Mouse (Mus musculus) kidney, embryonic 15.5 days (tissue): ENCODE results near the gene Irf2bp2. TPM values are rescaled to one million over a fixed set of nuclear protein-coding genes. Genes with fewer than 3 reads are reported as not detected.
A peak's percentile ranks its signal among the peaks of the same experiment; 100 is the strongest.

Experiments used
- ATAC-seq: fragments of 200-750 bp; cut with Nextera tagmentation; replicated peaks from 2 replicates; pipeline ENCODE4 v1.8.0; 2017; ENCODE audit warnings: moderate TSS enrichment; ENCODE audit not compliant: low FRiP score
- H3K27ac ChIP-seq: fragments of 300-500 bp; sonication (generic); 2 replicates; pipeline ENCODE4 v1.5.1; 2015; ENCODE audit warnings: mild to moderate bottlenecking, inconsistent platforms
- H3K27me3 ChIP-seq: fragments of 300-500 bp; sonication (generic); 2 replicates; pipeline ENCODE4 v1.6.1; 2015; ENCODE audit warnings: inconsistent platforms
- H3K36me3 ChIP-seq: fragments of 300-500 bp; sonication (generic); 2 replicates; pipeline ENCODE4 v1.6.1; 2015; ENCODE audit warnings: inconsistent platforms
- H3K4me1 ChIP-seq: fragments of 300-500 bp; sonication (generic); 2 replicates; pipeline ENCODE4 v1.6.1; 2015; ENCODE audit warnings: inconsistent platforms
- H3K4me2 ChIP-seq: fragments of 300-500 bp; sonication (generic); 2 replicates; pipeline ENCODE4 v1.6.1; 2015; ENCODE audit warnings: moderate library complexity, mild to moderate bottlenecking, inconsistent platforms
- H3K4me3 ChIP-seq: fragments of 300-500 bp; sonication (generic); replicated peaks from 2 replicates; pipeline ENCODE4 v1.5.1; 2015; ENCODE audit warnings: mild to moderate bottlenecking, inconsistent platforms
- H3K9ac ChIP-seq: fragments of 300-500 bp; sonication (generic); 2 replicates; pipeline ENCODE4 v1.6.1; 2015; ENCODE audit warnings: mild to moderate bottlenecking, inconsistent platforms
- H3K9me3 ChIP-seq: fragments of 300-500 bp; sonication (generic); replicated peaks from 2 replicates; pipeline ENCODE4 v1.6.1; 2016; ENCODE audit warnings: inconsistent platforms
- WGBS: fragments of 180-500 bp; shearing (Covaris S2); methylation state at CpG from one replicate; pipeline ENCODE4 v1.1.7; 2015; ENCODE audit warnings: mixed read lengths; 5-methylcytosine and 5-hydroxymethylcytosine counted together
- polyA plus RNA-seq: library from polyadenylated mRNA; unstranded; fragments of >200 nt; fragmentation: Nextera tagmentation; extraction: Ambion mirVana; gene quantifications from 2 replicates; pipeline ENCODE4 v1.2.1, GENCODE M21; 2015

Irf2bp2 gene
- polyA plus RNA-seq, 1 experiment from 2014 or later: 13.3 TPM

DNA sequence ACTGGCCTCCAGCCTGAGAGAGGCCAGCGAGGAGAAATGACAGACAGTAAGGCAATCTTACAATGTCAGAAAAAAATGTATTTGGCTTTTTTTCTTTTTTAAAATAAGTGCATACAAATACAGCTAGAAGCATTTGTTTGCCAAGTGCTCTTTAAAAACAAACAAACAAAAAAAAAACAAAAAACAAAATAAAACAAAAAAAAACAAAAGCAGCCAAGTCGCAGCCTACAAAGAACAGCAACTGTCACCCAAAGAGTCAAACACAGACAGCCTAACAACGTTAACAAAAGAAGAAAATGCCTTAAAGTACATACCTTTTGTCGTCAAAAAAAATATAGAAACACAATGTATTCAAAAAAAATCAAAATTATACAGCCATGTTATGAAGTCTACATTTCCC lies 3.2 kb downstream of the Irf2bp2 start:
- peaks cover 42% of the 10 kb centered on the region for H3K36me3 ChIP-seq
- H3K27ac ChIP-seq: peak overlapping the region; percentile 79

DNA sequence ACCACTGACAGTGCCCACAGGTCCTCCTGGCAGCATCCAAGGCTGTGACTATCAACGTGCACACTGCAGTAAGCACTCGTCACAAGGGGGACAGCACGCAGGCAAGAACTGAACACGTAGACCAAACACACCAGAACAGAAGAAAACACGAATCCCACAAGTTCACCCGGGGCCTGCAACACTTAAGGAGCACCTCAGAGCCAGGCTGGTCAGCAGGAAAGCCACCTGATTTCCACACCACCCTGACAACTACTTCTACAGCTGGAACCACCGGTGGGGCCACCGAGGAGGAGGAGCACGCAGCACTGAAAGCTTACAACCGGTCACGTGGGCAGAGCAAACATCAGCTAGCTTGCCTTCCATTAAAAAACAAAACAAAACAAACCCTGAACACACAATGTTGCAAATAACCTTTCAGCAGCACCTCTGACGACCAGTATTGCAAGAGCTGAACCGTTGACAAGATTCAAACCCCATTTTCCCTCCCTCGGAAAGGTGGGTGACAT lies 3.7 kb downstream of the Irf2bp2 start:
- peaks cover 53% of the 10 kb centered on the region for H3K4me1 ChIP-seq
- 1% methylated on average over 14 of the region's 14 CpGs for WGBS
- peak overlapping the region; percentile 91 for H3K4me2 ChIP-seq
- H3K27ac ChIP-seq: peak overlapping the region; percentile 79
- no peak for ATAC-seq
- H3K4me3 ChIP-seq: peak overlapping the region; percentile 71
- no peaks in the 10 kb centered on the region for H3K9me3 ChIP-seq
- no peaks in the 10 kb centered on the region for H3K27me3 ChIP-seq
- H3K36me3 ChIP-seq: peaks cover 42% of the 10 kb centered on the region
- peak overlapping the region; percentile 85 for H3K9ac ChIP-seq

More for the DNA sequence above, 3.2 kb downstream of the Irf2bp2 start:
- Histone ChIP-seq H3K4me1 (peaks cover 53% of the 10 kb centered on the region), H3K4me2 (peak overlapping the region; percentile 91), H3K27me3 (no peaks in the 10 kb centered on the region), H3K4me3 (peak overlapping the region; percentile 71), H3K9ac (peak overlapping the region; percentile 85), H3K9me3 (no peaks in the 10 kb centered on the region)
- ATAC-seq: no peak
- WGBS: 9% methylated on average over 4 of the region's 4 CpGs

GRCm38 (mm10) chr8:126589507-126590023 lies 4.2 kb downstream of the Irf2bp2 start:
- Histone ChIP-seq H3K27ac (peak overlapping the region; percentile 79), H3K4me3 (peak overlapping the region; percentile 71), H3K36me3 (peaks cover 42% of the 10 kb centered on the region), H3K9me3 (no peaks in the 10 kb centered on the region), H3K4me2 (peak overlapping the region; percentile 91), H3K4me1 (peaks cover 53% of the 10 kb centered on the region), H3K27me3 (no peaks in the 10 kb centered on the region), H3K9ac (peak overlapping the region; percentile 85)
- no peak for ATAC-seq
- 0% methylated on average over 1 of the region's 1 CpGs for WGBS

DNA sequence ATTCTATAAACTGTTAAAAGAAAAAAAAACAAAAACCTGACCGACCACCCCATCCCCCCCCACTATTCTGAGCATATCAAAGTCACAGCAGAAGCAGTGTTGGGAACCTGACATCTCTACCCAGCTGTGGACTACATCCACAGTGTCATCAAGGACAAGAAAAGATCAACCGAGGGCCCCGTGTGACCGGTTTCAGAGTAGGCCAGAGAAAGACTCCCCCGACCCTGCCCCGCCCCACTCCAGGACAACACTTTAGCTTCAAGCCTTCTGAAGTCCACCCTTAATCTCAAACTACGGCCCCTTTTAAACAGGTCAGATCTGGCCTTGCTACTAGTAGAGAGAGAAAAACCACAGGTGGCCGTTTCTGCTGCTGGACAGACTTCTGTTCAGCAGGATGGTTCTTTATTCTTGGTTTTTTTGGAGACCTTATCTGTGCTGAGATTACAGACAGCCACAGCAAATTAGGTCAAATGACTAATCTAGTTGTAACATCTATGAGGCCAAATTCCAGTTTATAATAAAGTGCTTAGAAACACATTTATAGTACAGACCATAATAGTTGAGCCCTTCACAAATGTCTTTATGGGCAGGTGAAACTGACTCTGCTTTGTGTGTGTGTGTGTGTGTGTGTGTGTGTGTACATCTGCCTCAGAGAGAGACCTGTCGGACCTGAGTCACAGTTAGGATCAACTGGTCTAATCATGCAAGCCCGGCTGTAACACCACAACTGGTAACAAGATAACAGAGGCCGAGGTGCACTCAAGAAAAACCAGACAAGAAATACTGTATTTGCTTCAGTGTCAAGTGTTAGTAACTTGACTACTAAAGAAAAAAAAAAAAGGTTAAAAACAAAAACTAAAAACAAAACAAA lies 4.9 kb downstream of the Irf2bp2 start:
- H3K27me3 ChIP-seq: no peaks in the 10 kb centered on the region
- peak overlapping the region; percentile 79 for H3K27ac ChIP-seq
- H3K9me3 ChIP-seq: no peaks in the 10 kb centered on the region
- H3K9ac ChIP-seq: peak overlapping the region; percentile 85
- peak overlapping the region; percentile 71 for H3K4me3 ChIP-seq
- no peak for ATAC-seq
- H3K4me2 ChIP-seq: peak overlapping the region; percentile 91
- 4% methylated on average over 11 of the region's 11 CpGs for WGBS
- H3K4me1 ChIP-seq: peaks cover 59% of the 10 kb centered on the region
- H3K36me3 ChIP-seq: peaks cover 42% of the 10 kb centered on the region

- peak overlapping the region; percentile 38 for H3K27ac ChIP-seq
- WGBS: 32% methylated on average over 10 of the region's 10 CpGs
- peak overlapping the region; percentile 85 for H3K9ac ChIP-seq
- H3K4me1 ChIP-seq: peaks cover 68% of the 10 kb centered on the region
- no peak for ATAC-seq
- H3K4me2 ChIP-seq: peak overlapping the region; percentile 91
- H3K27me3 ChIP-seq: no peaks in the 10 kb centered on the region
- H3K36me3 ChIP-seq: peaks cover 42% of the 10 kb centered on the region
- H3K9me3 ChIP-seq: no peaks in the 10 kb centered on the region
- H3K4me3 ChIP-seq: peak overlapping the region; percentile 71
These were observed 5.8 kb downstream of the Irf2bp2 start for GRCm38 (mm10) chr8:126587836-126588503.

DNA sequence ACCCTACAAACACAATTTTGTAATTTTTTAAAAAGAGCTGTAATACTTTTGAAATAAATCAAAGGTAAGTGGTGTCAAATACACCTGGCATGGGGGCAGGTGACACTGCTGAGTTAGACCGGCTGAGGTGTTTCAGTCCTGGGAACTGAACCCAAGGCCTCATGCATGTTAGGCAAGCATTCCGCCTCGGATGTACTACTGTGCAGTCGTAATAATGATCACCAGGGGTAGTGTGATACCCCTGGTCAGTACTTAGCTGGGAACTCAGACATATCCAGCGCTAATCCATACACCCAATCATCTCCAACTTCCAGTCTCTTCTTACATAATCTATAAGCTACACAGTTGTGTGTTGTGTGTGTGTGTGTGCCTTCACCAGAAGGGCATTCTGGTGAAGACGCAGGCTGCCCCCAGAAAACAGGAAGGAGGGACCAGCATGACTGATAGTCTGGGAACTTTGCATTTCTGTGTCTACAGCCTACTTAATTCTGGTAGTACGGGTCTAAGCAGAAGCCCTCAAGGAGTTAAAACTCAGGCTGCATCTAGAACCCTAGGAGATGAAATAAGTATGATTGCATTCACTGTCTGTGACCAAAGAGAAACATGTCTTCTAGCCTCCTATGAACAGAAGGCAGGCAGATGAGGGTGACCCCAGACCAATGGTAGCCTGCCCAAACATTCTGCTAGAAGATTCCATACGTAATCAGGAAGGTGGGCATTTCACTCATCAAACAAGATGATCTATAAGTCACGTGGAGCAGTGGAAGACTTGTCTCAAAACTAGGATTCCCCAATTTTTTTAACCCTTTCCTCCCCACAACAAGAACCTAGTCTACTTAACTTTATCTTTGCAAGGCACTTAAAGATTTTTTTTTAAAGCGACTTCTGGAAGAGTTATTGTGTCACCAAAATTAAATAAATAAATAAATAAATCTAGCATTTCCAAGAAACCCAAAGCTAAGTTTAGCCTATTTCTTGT lies 6.9 kb downstream of the Irf2bp2 start:
- WGBS: 59% methylated on average over 10 of the region's 10 CpGs

GRCm38 (mm10) chr8:126586101-126586500 lies 7.7 kb downstream of the Irf2bp2 start:
- no peak for ATAC-seq
- WGBS: 78% methylated on average over 2 of the region's 2 CpGs
- Histone ChIP-seq H3K9me3 (no peaks in the 10 kb centered on the region), H3K27me3 (no peaks in the 10 kb centered on the region), H3K9ac (no peak overlapping the region), H3K4me3 (no peak overlapping the region), H3K4me2 (no peak overlapping the region), H3K36me3 (peaks cover 37% of the 10 kb centered on the region), H3K4me1 (peaks cover 68% of the 10 kb centered on the region), H3K27ac (peak overlapping the region; percentile 99)

More for the DNA sequence above, 6.9 kb downstream of the Irf2bp2 start:
- Histone ChIP-seq H3K4me2 (peak overlapping the region; percentile 91), H3K36me3 (peaks cover 42% of the 10 kb centered on the region), H3K4me3 (peak overlapping the region; percentile 71), H3K9me3 (no peaks in the 10 kb centered on the region), H3K4me1 (peaks cover 73% of the 10 kb centered on the region), H3K27me3 (no peaks in the 10 kb centered on the region), H3K9ac (no peak overlapping the region), H3K27ac (peak overlapping the region; percentile 51)
- ATAC-seq: no peak

DNA sequence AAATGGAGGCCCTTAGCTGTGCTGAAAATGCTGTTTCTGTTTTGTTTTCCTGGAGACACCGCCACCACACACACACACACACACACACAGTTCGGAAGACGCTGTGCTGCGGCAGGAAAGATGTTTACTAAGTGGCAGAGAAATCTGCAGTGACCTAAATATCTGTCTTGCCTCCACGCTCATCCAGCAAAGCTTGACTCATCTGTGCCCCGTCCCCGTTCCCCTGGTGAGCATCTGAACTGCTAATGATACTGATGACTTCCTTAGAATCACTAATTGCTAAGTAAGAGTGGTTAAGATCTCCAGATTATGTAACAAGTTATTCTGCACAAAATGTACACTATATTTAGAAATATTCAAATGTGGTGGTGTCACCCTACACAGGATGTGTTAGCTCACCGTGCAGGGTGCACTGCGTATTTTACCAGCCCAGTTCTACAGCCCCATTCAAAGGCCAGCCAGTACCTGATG lies 8.2 kb downstream of the Irf2bp2 start:
- 54% methylated on average over 9 of the region's 9 CpGs for WGBS
- H3K4me1 ChIP-seq: peaks cover 67% of the 10 kb centered on the region
- no peak overlapping the region for H3K9ac ChIP-seq
- peak overlapping the region; percentile 98; the same call in 1 of the 2 replicates for H3K4me2 ChIP-seq
- no peak for ATAC-seq
- H3K27me3 ChIP-seq: no peaks in the 10 kb centered on the region
- peak overlapping the region; percentile 99 for H3K27ac ChIP-seq
- H3K4me3 ChIP-seq: no peak overlapping the region
- H3K36me3 ChIP-seq: peaks cover 35% of the 10 kb centered on the region
- H3K9me3 ChIP-seq: no peaks in the 10 kb centered on the region

DNA sequence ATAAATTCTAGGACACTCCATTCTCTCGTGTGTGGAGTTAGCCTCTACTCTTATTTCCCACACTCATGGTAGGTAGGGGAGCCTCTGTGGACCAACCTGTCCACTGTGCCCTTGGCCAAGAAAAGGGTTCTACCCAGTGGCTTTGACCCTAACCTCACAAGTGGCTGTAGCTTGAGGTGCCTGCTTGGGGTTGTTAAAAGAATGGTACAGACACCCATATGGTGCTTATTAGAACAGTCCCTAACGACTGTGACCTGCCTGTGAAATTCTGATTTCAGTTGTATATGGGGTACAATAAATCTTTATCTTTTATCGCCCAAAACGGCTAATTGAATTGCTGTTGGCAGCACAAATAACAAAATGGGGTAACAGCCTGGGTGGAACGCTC lies 8.9 kb downstream of the Irf2bp2 start:
- peak overlapping the region; percentile 98 for H3K4me2 ChIP-seq
- peaks cover 29% of the 10 kb centered on the region for H3K36me3 ChIP-seq
- H3K27ac ChIP-seq: peak overlapping the region; percentile 99
- ATAC-seq: no peak
- H3K9ac ChIP-seq: no peak overlapping the region; the same call in 1 of the 2 replicates
- 9% methylated on average over 5 of the region's 5 CpGs for WGBS
- peaks cover 65% of the 10 kb centered on the region for H3K4me1 ChIP-seq
- H3K9me3 ChIP-seq: peaks cover 3% of the 10 kb centered on the region; the same call in 1 of the 2 replicates
- no peaks in the 10 kb centered on the region for H3K27me3 ChIP-seq
- peak overlapping the region; percentile 53 for H3K4me3 ChIP-seq

DNA sequence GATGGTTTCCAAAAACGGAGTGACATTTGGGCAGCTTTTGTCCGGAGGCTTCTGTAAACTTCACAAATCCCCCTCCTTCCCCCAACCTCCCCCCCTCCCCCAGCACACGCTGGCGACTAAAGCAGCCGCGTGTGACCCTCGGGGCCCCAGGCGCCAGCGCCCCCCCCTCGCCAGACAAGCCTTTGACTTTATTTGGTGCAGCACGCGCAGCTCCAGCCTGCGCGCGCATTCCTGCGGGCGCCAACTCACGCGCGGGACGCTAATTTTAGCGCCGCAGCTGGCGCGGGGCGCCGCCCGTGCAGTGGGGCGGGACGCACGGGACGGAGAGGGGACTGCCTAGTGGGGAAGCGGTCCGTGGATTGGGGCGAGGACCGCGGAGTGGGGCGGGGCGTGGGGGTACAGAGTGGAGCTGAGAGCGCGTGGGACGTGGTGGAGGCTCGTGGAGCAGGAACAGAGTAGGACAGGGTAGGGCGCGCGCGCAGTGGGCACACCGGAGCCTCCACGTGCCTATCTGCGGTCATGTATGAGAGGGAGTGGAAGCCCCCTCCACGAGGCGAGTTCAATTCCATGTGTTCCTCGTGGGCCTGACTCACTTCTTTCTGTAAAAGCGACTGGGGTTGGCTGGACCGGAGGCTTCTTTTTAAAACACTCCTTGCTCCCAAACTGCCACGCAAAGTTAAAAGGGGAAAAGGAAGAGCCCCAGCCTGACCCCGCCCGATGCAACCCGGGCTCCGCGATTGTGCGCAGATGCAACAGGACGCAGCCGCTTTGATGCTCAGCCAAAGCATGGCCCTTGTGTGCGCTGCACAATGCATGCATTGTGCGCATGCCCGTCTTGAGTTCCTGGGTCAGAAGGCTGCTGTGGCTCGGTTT lies 9.6 kb downstream of the Irf2bp2 start:
- H3K27me3 ChIP-seq: no peaks in the 10 kb centered on the region
- H3K36me3 ChIP-seq: peaks cover 25% of the 10 kb centered on the region
- under 1% methylated on average over 64 of the region's 68 CpGs for WGBS
- H3K9ac ChIP-seq: peak overlapping the region; percentile 71
- peak; percentile 83 for ATAC-seq
- peak overlapping the region; percentile 99 for H3K27ac ChIP-seq
- H3K4me3 ChIP-seq: peak overlapping the region; percentile 53
- peaks cover 3% of the 10 kb centered on the region; the same call in 1 of the 2 replicates for H3K9me3 ChIP-seq
- peaks cover 64% of the 10 kb centered on the region for H3K4me1 ChIP-seq
- peak overlapping the region; percentile 98 for H3K4me2 ChIP-seq
